Mouse (Mus musculus): Measurements from ENCODE around the gene Selenof. TPM values are rescaled to one million over a fixed set of nuclear protein-coding genes. Genes with fewer than 3 reads are reported as not detected.

The Selenof gene
- polyA plus RNA-seq, 1 experiment from 2014 or later: 425 TPM

GRCm38 (mm10) chr3:144622930-144623612, 53.0 kb downstream of the Selenof start:
- Histone ChIP-seq H3K27me3 (replicated peaks) (no peaks in the 10 kb centered on the region), H3K9me3 (peaks cover 12% of the 10 kb centered on the region; the same call in 1 of the 2 replicates), H3K9ac (no peak overlapping the region), H3K4me1 (peaks cover 10% of the 10 kb centered on the region), H3K4me3 (no peak overlapping the region), H3K36me3 (no peaks in the 10 kb centered on the region), H3K4me2 (no peak overlapping the region), H3K27ac (replicated peaks) (no peak overlapping the region)
- 72% methylated on average over 13 of the region's 13 CpGs for WGBS
- no peak for ATAC-seq (ENCODE audit: extremely low read depth, insufficient number of reproducible peaks, low FRiP score, low TSS enrichment)

GRCm38 (mm10) chr3:144625691-144626090, 55.6 kb downstream of the Selenof start:
- Histone ChIP-seq H3K4me3 (no peak overlapping the region), H3K27ac (replicated peaks) (no peak overlapping the region), H3K9ac (no peak overlapping the region), H3K4me1 (peaks cover 17% of the 10 kb centered on the region), H3K9me3 (0 out of 2 replicates have a peak, but pooled peaks cover 6% of the 10 kb centered on the region), H3K4me2 (no peak overlapping the region), H3K36me3 (no peaks in the 10 kb centered on the region), H3K27me3 (replicated peaks) (no peaks in the 10 kb centered on the region)
- WGBS: 66% methylated on average over 5 of the region's 5 CpGs
- ATAC-seq (ENCODE audit: extremely low read depth, insufficient number of reproducible peaks, low FRiP score, low TSS enrichment): no peak

- Histone ChIP-seq H3K27me3 (replicated peaks) (no peaks in the 10 kb centered on the region), H3K4me2 (peak overlapping the region; percentile 24; the same call in 1 of the 2 replicates), H3K9ac (no peak overlapping the region), H3K4me3 (no peak overlapping the region), H3K36me3 (no peaks in the 10 kb centered on the region), H3K27ac (replicated peaks) (peak overlapping the region; percentile 33; the same call in 1 of the 2 replicates), H3K9me3 (no peaks in the 10 kb centered on the region), H3K4me1 (peaks cover 17% of the 10 kb centered on the region)
- ATAC-seq (ENCODE audit: extremely low read depth, insufficient number of reproducible peaks, low FRiP score, low TSS enrichment): no peak
- WGBS: 43% methylated on average over 11 of the region's 11 CpGs
These were observed 58.2 kb downstream of the Selenof start for GRCm38 (mm10) chr3:144628005-144628914.

GRCm38 (mm10) chr3:144628915-144629230, 58.8 kb downstream of the Selenof start:
- Histone ChIP-seq H3K4me3 (no peak overlapping the region), H3K9me3 (no peaks in the 10 kb centered on the region), H3K27me3 (replicated peaks) (no peaks in the 10 kb centered on the region), H3K4me2 (no peak overlapping the region), H3K36me3 (no peaks in the 10 kb centered on the region), H3K4me1 (peaks cover 17% of the 10 kb centered on the region), H3K9ac (no peak overlapping the region), H3K27ac (replicated peaks) (no peak overlapping the region)
- 81% methylated on average over 3 of the region's 3 CpGs for WGBS
- no peak for ATAC-seq (ENCODE audit: extremely low read depth, insufficient number of reproducible peaks, low FRiP score, low TSS enrichment)

GRCm38 (mm10) chr3:144635236-144635635, 65.1 kb downstream of the Selenof start:
- no peak overlapping the region for H3K4me3 ChIP-seq
- H3K36me3 ChIP-seq: no peaks in the 10 kb centered on the region
- ATAC-seq (ENCODE audit: extremely low read depth, insufficient number of reproducible peaks, low FRiP score, low TSS enrichment): no peak
- no peaks in the 10 kb centered on the region for H3K27me3 ChIP-seq (replicated peaks)
- WGBS: 81% methylated on average over 5 of the region's 5 CpGs
- no peak overlapping the region for H3K27ac ChIP-seq (replicated peaks)
- H3K4me1 ChIP-seq: no peaks in the 10 kb centered on the region
- H3K4me2 ChIP-seq: no peak overlapping the region
- H3K9ac ChIP-seq: no peak overlapping the region
- no peaks in the 10 kb centered on the region for H3K9me3 ChIP-seq

- no peak overlapping the region for H3K9ac ChIP-seq
- peaks cover 5% of the 10 kb centered on the region for H3K4me1 ChIP-seq
- H3K4me2 ChIP-seq: no peak overlapping the region
- no peaks in the 10 kb centered on the region for H3K27me3 ChIP-seq (replicated peaks)
- H3K4me3 ChIP-seq: no peak overlapping the region
- no peaks in the 10 kb centered on the region for H3K36me3 ChIP-seq
- no peak overlapping the region for H3K27ac ChIP-seq (replicated peaks)
- 81% methylated on average over 4 of the region's 4 CpGs for WGBS
- H3K9me3 ChIP-seq: peaks cover 7% of the 10 kb centered on the region; the same call in 1 of the 2 replicates
- ATAC-seq (ENCODE audit: extremely low read depth, insufficient number of reproducible peaks, low FRiP score, low TSS enrichment): no peak
These were observed 68.0 kb downstream of the Selenof start for GRCm38 (mm10) chr3:144638110-144638509.

GRCm38 (mm10) chr3:144639387-144639786, 69.3 kb downstream of the Selenof start:
- H3K4me3 ChIP-seq: no peak overlapping the region
- H3K9ac ChIP-seq: no peak overlapping the region
- no peak overlapping the region for H3K27ac ChIP-seq (replicated peaks)
- no peak for ATAC-seq (ENCODE audit: extremely low read depth, insufficient number of reproducible peaks, low FRiP score, low TSS enrichment)
- H3K4me1 ChIP-seq: peaks cover 18% of the 10 kb centered on the region
- H3K27me3 ChIP-seq (replicated peaks): no peaks in the 10 kb centered on the region
- H3K4me2 ChIP-seq: no peak overlapping the region
- H3K36me3 ChIP-seq: no peaks in the 10 kb centered on the region
- H3K9me3 ChIP-seq: peaks cover 7% of the 10 kb centered on the region; the same call in 1 of the 2 replicates
- WGBS: 70% methylated on average over 3 of the region's 3 CpGs

GRCm38 (mm10) chr3:144640033-144640432, 69.9 kb downstream of the Selenof start:
- Histone ChIP-seq H3K36me3 (no peaks in the 10 kb centered on the region), H3K27ac (replicated peaks) (no peak overlapping the region), H3K27me3 (replicated peaks) (no peaks in the 10 kb centered on the region), H3K4me2 (no peak overlapping the region), H3K9me3 (peaks cover 7% of the 10 kb centered on the region; the same call in 1 of the 2 replicates), H3K4me3 (no peak overlapping the region), H3K4me1 (peaks cover 19% of the 10 kb centered on the region), H3K9ac (no peak overlapping the region)
- no peak for ATAC-seq (ENCODE audit: extremely low read depth, insufficient number of reproducible peaks, low FRiP score, low TSS enrichment)

- Histone ChIP-seq H3K4me3 (no peak overlapping the region), H3K27me3 (replicated peaks) (no peaks in the 10 kb centered on the region), H3K4me1 (peaks cover 19% of the 10 kb centered on the region), H3K36me3 (no peaks in the 10 kb centered on the region), H3K9me3 (peaks cover 7% of the 10 kb centered on the region; the same call in 1 of the 2 replicates), H3K27ac (replicated peaks) (no peak overlapping the region), H3K9ac (no peak overlapping the region), H3K4me2 (no peak overlapping the region)
- no peak for ATAC-seq (ENCODE audit: extremely low read depth, insufficient number of reproducible peaks, low FRiP score, low TSS enrichment)
- 85% methylated on average over 4 of the region's 4 CpGs for WGBS
These were observed 72.0 kb downstream of the Selenof start for GRCm38 (mm10) chr3:144642141-144642540.

- Histone ChIP-seq H3K9ac (no peak overlapping the region), H3K4me3 (no peak overlapping the region), H3K36me3 (no peaks in the 10 kb centered on the region), H3K27ac (replicated peaks) (peak overlapping the region; percentile 90), H3K4me2 (0 out of 2 replicates have a peak overlapping the region, but pooled peaks have one; percentile 16), H3K9me3 (peaks cover 7% of the 10 kb centered on the region; the same call in 1 of the 2 replicates), H3K4me1 (peaks cover 19% of the 10 kb centered on the region), H3K27me3 (replicated peaks) (no peaks in the 10 kb centered on the region)
- WGBS: 1% methylated on average over 2 of the region's 2 CpGs
- peak; percentile 63; the same call in 1 of the 2 replicates for ATAC-seq (ENCODE audit: extremely low read depth, insufficient number of reproducible peaks, low FRiP score, low TSS enrichment)
These were observed 73.3 kb downstream of the Selenof start for GRCm38 (mm10) chr3:144643301-144643871.

GRCm38 (mm10) chr3:144644202-144644601, 74.1 kb downstream of the Selenof start:
- H3K9me3 ChIP-seq: peaks cover 7% of the 10 kb centered on the region; the same call in 1 of the 2 replicates
- H3K36me3 ChIP-seq: no peaks in the 10 kb centered on the region
- peak overlapping the region; percentile 90 for H3K27ac ChIP-seq (replicated peaks)
- H3K9ac ChIP-seq: no peak overlapping the region
- 55% methylated on average over 5 of the region's 5 CpGs for WGBS
- peaks cover 19% of the 10 kb centered on the region for H3K4me1 ChIP-seq
- no peaks in the 10 kb centered on the region for H3K27me3 ChIP-seq (replicated peaks)
- H3K4me3 ChIP-seq: no peak overlapping the region
- no peak for ATAC-seq (ENCODE audit: extremely low read depth, insufficient number of reproducible peaks, low FRiP score, low TSS enrichment)
- no peak overlapping the region for H3K4me2 ChIP-seq
